Mouse (Mus musculus) MEL (cell line): ENCODE data around the gene Xrcc4.
A peak's percentile ranks its signal among the peaks of the same experiment; 100 is the strongest.

Experiments
- CTCF ChIP-seq, 3 experiments: IDR thresholded peaks in 2 of 3; conservative IDR thresholded peaks in 1 of 3; 2 replicates each; pipeline ENCODE4 v1.5.1; 2011 to 2012; ENCODE audit warnings: low read length in 3 of 3, low read depth in 2 of 3, mild to moderate bottlenecking in 2 of 3, improper control_type of control experiment in 1 of 3, inconsistent platforms in 1 of 3, mixed read lengths in 1 of 3, moderate library complexity in 1 of 3; ENCODE audit not compliant: control insufficient read depth in 1 of 3, insufficient read depth in 1 of 3, poor library complexity in 1 of 3, severe bottlenecking in 1 of 3
- E2F4 ChIP-seq: IDR thresholded peaks from 2 replicates; pipeline ENCODE4 v1.6.1; 2011; ENCODE audit warnings: low read depth, low read length, improper control_type of control experiment, borderline replicate concordance
- ELF1 ChIP-seq: IDR thresholded peaks from 2 replicates; pipeline ENCODE4 v1.6.1; 2014; ENCODE audit warnings: low read depth, mild to moderate bottlenecking, inconsistent platforms, low read length, improper control_type of control experiment, moderate library complexity
- GATA1 ChIP-seq: IDR thresholded peaks from 2 replicates; pipeline ENCODE4 v1.6.1; 2011; ENCODE audit warnings: low read depth, low read length, improper control_type of control experiment
- KAT2A ChIP-seq: conservative IDR thresholded peaks from 2 replicates; pipeline ENCODE4 v1.6.1; 2012; ENCODE audit warnings: low read depth, low read length, improper control_type of control experiment, inconsistent platforms
- MAFK ChIP-seq: IDR thresholded peaks from 2 replicates; pipeline ENCODE4 v1.6.1; 2011; ENCODE audit warnings: low read depth, mild to moderate bottlenecking, low read length, improper control_type of control experiment, borderline replicate concordance
- POLR2A ChIP-seq, 2 experiments: IDR thresholded peaks; 2 replicates each; pipeline ENCODE4 v1.6.1; 2011 to 2012; ENCODE audit warnings: low read length in 2 of 2, mild to moderate bottlenecking in 2 of 2, control low read depth in 1 of 2, improper control_type of control experiment in 1 of 2, low read depth in 1 of 2, moderate library complexity in 1 of 2; ENCODE audit not compliant: control insufficient read depth in 1 of 2, insufficient read depth in 1 of 2, poor library complexity in 1 of 2
- TCF12 ChIP-seq: IDR thresholded peaks from 2 replicates; pipeline ENCODE4 v1.6.1; 2014; ENCODE audit warnings: low read depth, mild to moderate bottlenecking, inconsistent platforms, low read length, improper control_type of control experiment, moderate library complexity
- ZC3H11A ChIP-seq: IDR thresholded peaks from 2 replicates; pipeline ENCODE4 v1.6.1; 2012; ENCODE audit warnings: low read depth, mild to moderate bottlenecking, inconsistent platforms, low read length, improper control_type of control experiment

DNA sequence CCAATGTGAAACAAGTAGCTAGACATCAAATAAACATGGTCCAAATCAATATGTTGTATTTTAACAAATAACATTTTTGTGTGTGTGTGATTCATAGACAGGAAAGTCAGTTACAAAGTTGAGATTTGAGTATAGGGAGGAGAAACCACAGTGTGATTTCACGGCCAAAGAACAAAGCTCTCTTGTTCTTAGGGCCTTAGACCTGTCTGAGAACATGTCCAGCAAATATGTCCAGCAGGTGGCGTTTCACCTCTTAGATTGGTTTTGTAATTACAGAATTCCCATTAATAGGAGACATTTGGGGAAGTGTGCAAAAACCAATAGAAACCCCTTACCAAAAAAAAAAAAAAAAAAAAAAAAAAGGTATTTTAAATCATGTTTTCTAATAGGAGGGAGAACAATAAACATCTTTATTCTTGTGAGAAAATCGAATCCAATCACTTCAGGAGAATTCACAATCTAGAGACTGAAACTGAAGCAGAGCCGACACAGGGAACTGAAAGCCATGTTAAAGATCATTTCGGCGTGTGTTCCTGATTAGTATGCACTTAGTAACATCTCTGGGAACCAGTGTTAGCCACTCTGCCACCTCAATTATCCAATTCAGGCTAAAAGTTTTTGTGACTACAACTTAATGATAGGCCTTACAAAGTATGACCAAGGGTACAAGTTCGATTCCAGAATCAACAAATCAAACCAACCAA lies 310.0 kb downstream of the Xrcc4 start:
- TF ChIP-seq KAT2A: no peak
- no peak for TF ChIP-seq GATA1
- peak; percentile 31 to 69 (median 42) for TF ChIP-seq CTCF (IDR thresholded peaks at IDR 0.05 in 2 of 3, conservative IDR thresholded peaks at IDR 0.05 in 1 of 3; ENCODE audit: control insufficient read depth in 1 of 3, insufficient read depth in 1 of 3, low read depth in 2 of 3, low read length in 3 of 3, poor library complexity in 1 of 3, severe bottlenecking in 1 of 3)
- no peak for TF ChIP-seq E2F4
- TF ChIP-seq TCF12: no peak
- TF ChIP-seq POLR2A (IDR thresholded peaks at IDR 0.05; ENCODE audit: control insufficient read depth in 1 of 2, insufficient read depth in 1 of 2, low read depth in 1 of 2, low read length in 2 of 2, poor library complexity in 1 of 2): no peak
- TF ChIP-seq MAFK: no peak
- TF ChIP-seq ZC3H11A: peak; percentile 87
- no peak for TF ChIP-seq ELF1
